Mouse (Mus musculus) hindbrain, embryonic 11.5 days (tissue): ENCODE measurements around the gene Fchsd2. TPM values are rescaled to one million over a fixed set of nuclear protein-coding genes. Genes with fewer than 3 reads are reported as not detected.

Source experiments
- ATAC-seq: fragments of 200-750 bp; cut with Nextera tagmentation; 2 replicates; pipeline ENCODE4 v1.8.0; 2017; ENCODE audit warnings: mild to moderate bottlenecking, moderate TSS enrichment, moderate library complexity; ENCODE audit not compliant: low FRiP score
- DNase-seq: peaks from one replicate; pipeline ENCODE4 v3.0.0-alpha.2; 2015; ENCODE audit warnings: low spot score
- H3K27ac ChIP-seq: fragments of 300-500 bp; sonication (generic); 2 replicates; pipeline ENCODE4 v1.5.1; 2014; ENCODE audit warnings: mild to moderate bottlenecking, low read depth, low read length
- H3K27me3 ChIP-seq: fragments of 300-500 bp; sonication (generic); 2 replicates; pipeline ENCODE4 v1.6.1; 2014; ENCODE audit warnings: mild to moderate bottlenecking, low read length, moderate library complexity, mixed read lengths; ENCODE audit not compliant: control insufficient read depth, insufficient read depth
- H3K36me3 ChIP-seq: fragments of 300-500 bp; sonication (generic); 2 replicates; pipeline ENCODE4 v1.6.1; 2014; ENCODE audit warnings: mild to moderate bottlenecking, low read length, moderate library complexity, mixed read lengths; ENCODE audit not compliant: control insufficient read depth, insufficient read depth
- H3K4me1 ChIP-seq: fragments of 300-500 bp; sonication (generic); replicated peaks from 2 replicates; pipeline ENCODE4 v1.6.1; 2014; ENCODE audit warnings: low read length, mixed read lengths; ENCODE audit not compliant: control insufficient read depth, insufficient read depth
- H3K4me2 ChIP-seq: fragments of 300-500 bp; sonication (generic); replicated peaks from 2 replicates; pipeline ENCODE4 v1.6.1; 2014; ENCODE audit warnings: mild to moderate bottlenecking, low read depth, low read length
- H3K4me3 ChIP-seq: fragments of 300-500 bp; sonication (generic); 2 replicates; pipeline ENCODE4 v1.5.1; 2014; ENCODE audit warnings: low read depth, low read length
- H3K9ac ChIP-seq: fragments of 300-500 bp; sonication (generic); 2 replicates; pipeline ENCODE4 v1.6.1; 2014; ENCODE audit warnings: low read depth, low read length
- H3K9me3 ChIP-seq: fragments of 300-500 bp; sonication (generic); 2 replicates; pipeline ENCODE4 v1.6.1; 2016; ENCODE audit warnings: low read length; ENCODE audit not compliant: control insufficient read depth
- WGBS: fragments of 180-500 bp; shearing (Covaris S2); extraction: QIAGEN DNeasy Blood & Tissue Kit; methylation state at CpG from one replicate; pipeline ENCODE4 v1.1.7; 2014; 5-methylcytosine and 5-hydroxymethylcytosine counted together
- polyA plus RNA-seq: library from polyadenylated mRNA; unstranded; fragments of >200 nt; fragmentation: Nextera tagmentation; extraction: Ambion mirVana; gene quantifications from 2 replicates; pipeline ENCODE4 v1.2.1, GENCODE M21; 2014

Gene Fchsd2
- polyA plus RNA-seq, 1 experiment from 2014 or later: 34.5 TPM

GRCm38 (mm10) chr7:101320399-101321217 lies 227.9 kb downstream of the Fchsd2 start:
- H3K4me1 ChIP-seq: peaks cover 3% of the 10 kb centered on the region; the same call in 1 of the 2 replicates
- peak; percentile 75 for DNase-seq
- H3K9ac ChIP-seq: peak overlapping the region; percentile 73
- WGBS: 8% methylated on average over 19 of the region's 37 CpGs
- peaks cover 15% of the 10 kb centered on the region for H3K27me3 ChIP-seq
- ATAC-seq: peak; percentile 82
- H3K9me3 ChIP-seq: no peaks in the 10 kb centered on the region
- H3K27ac ChIP-seq: no peak overlapping the region
- peak overlapping the region; percentile 99 for H3K4me2 ChIP-seq
- peak overlapping the region; percentile 70 for H3K4me3 ChIP-seq
- H3K36me3 ChIP-seq: no peaks in the 10 kb centered on the region

- Histone ChIP-seq H3K4me1 (peaks cover 3% of the 10 kb centered on the region; the same call in 1 of the 2 replicates), H3K9ac (peak overlapping the region; percentile 73), H3K27me3 (peaks cover 15% of the 10 kb centered on the region), H3K36me3 (no peaks in the 10 kb centered on the region), H3K9me3 (no peaks in the 10 kb centered on the region), H3K27ac (no peak overlapping the region), H3K4me3 (peak overlapping the region; percentile 70), H3K4me2 (peak overlapping the region; percentile 99)
- DNase-seq: peak; percentile 66
- peak; percentile 68 for ATAC-seq
- 1% methylated on average over 49 of the region's 61 CpGs for WGBS
Observed at GRCm38 (mm10) chr7:101321218-101321827, 228.7 kb downstream of the Fchsd2 start.

- H3K27me3 ChIP-seq: peaks cover 15% of the 10 kb centered on the region
- no peaks in the 10 kb centered on the region for H3K36me3 ChIP-seq
- H3K9me3 ChIP-seq: no peaks in the 10 kb centered on the region
- ATAC-seq (no peak), DNase-seq (no peak)
- peaks cover 3% of the 10 kb centered on the region; the same call in 1 of the 2 replicates for H3K4me1 ChIP-seq
- WGBS: 61% methylated on average over 4 of the region's 4 CpGs
- H3K9ac ChIP-seq: no peak overlapping the region
- no peak overlapping the region for H3K27ac ChIP-seq
- no peak overlapping the region for H3K4me2 ChIP-seq
- no peak overlapping the region for H3K4me3 ChIP-seq
Observed at GRCm38 (mm10) chr7:101323141-101323594, 230.5 kb downstream of the Fchsd2 start.

GRCm38 (mm10) chr7:101324142-101324962 lies 231.7 kb downstream of the Fchsd2 start:
- peaks cover 3% of the 10 kb centered on the region; the same call in 1 of the 2 replicates for H3K4me1 ChIP-seq
- H3K9me3 ChIP-seq: no peaks in the 10 kb centered on the region
- H3K4me3 ChIP-seq: no peak overlapping the region
- no peaks in the 10 kb centered on the region for H3K36me3 ChIP-seq
- 72% methylated on average over 6 of the region's 6 CpGs for WGBS
- H3K27me3 ChIP-seq: peaks cover 15% of the 10 kb centered on the region
- H3K9ac ChIP-seq: no peak overlapping the region
- ATAC-seq (no peak), DNase-seq (no peak)
- no peak overlapping the region for H3K27ac ChIP-seq
- H3K4me2 ChIP-seq: no peak overlapping the region

GRCm38 (mm10) chr7:101326006-101326405 lies 233.3 kb downstream of the Fchsd2 start:
- no peak overlapping the region for H3K9ac ChIP-seq
- peaks cover 3% of the 10 kb centered on the region; the same call in 1 of the 2 replicates for H3K4me1 ChIP-seq
- no peak overlapping the region for H3K4me3 ChIP-seq
- H3K27me3 ChIP-seq: peaks cover 8% of the 10 kb centered on the region
- WGBS: 79% methylated on average over 5 of the region's 5 CpGs
- H3K4me2 ChIP-seq: no peak overlapping the region
- no peaks in the 10 kb centered on the region for H3K36me3 ChIP-seq
- DNase-seq: no peak
- no peaks in the 10 kb centered on the region for H3K9me3 ChIP-seq
- ATAC-seq: no peak
- H3K27ac ChIP-seq: no peak overlapping the region

- DNase-seq (no peak), ATAC-seq (no peak)
- Histone ChIP-seq H3K4me1 (no peaks in the 10 kb centered on the region), H3K27me3 (no peaks in the 10 kb centered on the region), H3K4me3 (no peak overlapping the region), H3K9ac (no peak overlapping the region), H3K4me2 (no peak overlapping the region), H3K27ac (no peak overlapping the region), H3K9me3 (no peaks in the 10 kb centered on the region), H3K36me3 (no peaks in the 10 kb centered on the region)
- 62% methylated on average over 5 of the region's 5 CpGs for WGBS
Observed at GRCm38 (mm10) chr7:101327263-101327662, 234.6 kb downstream of the Fchsd2 start.

GRCm38 (mm10) chr7:101327786-101328185 lies 235.1 kb downstream of the Fchsd2 start:
- Histone ChIP-seq H3K4me2 (no peak overlapping the region), H3K4me1 (no peaks in the 10 kb centered on the region), H3K36me3 (no peaks in the 10 kb centered on the region), H3K9me3 (no peaks in the 10 kb centered on the region), H3K27me3 (no peaks in the 10 kb centered on the region), H3K4me3 (no peak overlapping the region), H3K27ac (no peak overlapping the region), H3K9ac (no peak overlapping the region)
- ATAC-seq (no peak), DNase-seq (no peak)
- 90% methylated on average over 2 of the region's 2 CpGs for WGBS

- Histone ChIP-seq H3K36me3 (no peaks in the 10 kb centered on the region), H3K27ac (no peak overlapping the region), H3K9me3 (no peaks in the 10 kb centered on the region), H3K4me3 (no peak overlapping the region), H3K4me1 (no peaks in the 10 kb centered on the region), H3K27me3 (no peaks in the 10 kb centered on the region), H3K4me2 (no peak overlapping the region), H3K9ac (0 out of 2 replicates have a peak overlapping the region, but pooled peaks have one; percentile 16)
- DNase-seq (no peak), ATAC-seq (no peak)
- 76% methylated on average over 4 of the region's 4 CpGs for whole genome bisulfite sequencing
Observed at GRCm38 (mm10) chr7:101328621-101329158, 236.0 kb downstream of the Fchsd2 start.
